Mouse (Mus musculus): ENCODE measurements around the gene Kcnh1. TPM values are rescaled to one million over a fixed set of nuclear protein-coding genes. Genes with fewer than 3 reads are reported as not detected.

The Kcnh1 gene
- total RNA-seq, 2 experiments from 2014 or later: 75.4 to 77.0 TPM

GRCm38 (mm10) chr1:192444658-192445447, 254.3 kb downstream of the Kcnh1 start:
- intact Hi-C loops (cut with DNase I): loop anchor here (5.0 kb wide), 1 partner anchor 253 kb away; the partner anchor contains the start of gene Kcnh1
- peak; percentile 66 to 73 for DNase-seq (ENCODE audit: low spot score in 2 of 2)

GRCm38 (mm10) chr1:192446158-192446557, 255.6 kb downstream of the Kcnh1 start:
- intact Hi-C loops (cut with DNase I): no loop called here
- no peak for DNase-seq (ENCODE audit: low spot score in 2 of 2)

- DNase-seq (ENCODE audit: low spot score in 2 of 2): no peak
- intact Hi-C loops (cut with DNase I): no loop called here
These were observed 257.1 kb downstream of the Kcnh1 start for GRCm38 (mm10) chr1:192447666-192448065.

- no peak for DNase-seq (ENCODE audit: low spot score in 2 of 2)
- intact Hi-C loops (cut with DNase I): no loop called here
These were observed 257.9 kb downstream of the Kcnh1 start for GRCm38 (mm10) chr1:192448512-192448911.

- intact Hi-C loops (cut with DNase I): no loop called here
- DNase-seq (ENCODE audit: low spot score in 2 of 2): no peak
These were observed 259.2 kb downstream of the Kcnh1 start for GRCm38 (mm10) chr1:192449572-192450351.

- DNase-seq (ENCODE audit: low spot score in 2 of 2): no peak
- intact Hi-C loops (cut with DNase I): no loop called here
These were observed 259.9 kb downstream of the Kcnh1 start for GRCm38 (mm10) chr1:192450425-192450824.

GRCm38 (mm10) chr1:192451722-192452121, 261.1 kb downstream of the Kcnh1 start:
- peak in 1 of 2 experiments; percentile 26 for DNase-seq (ENCODE audit: low spot score in 2 of 2)
- intact Hi-C loops (cut with DNase I): no loop called here

GRCm38 (mm10) chr1:192454501-192454900, 263.9 kb downstream of the Kcnh1 start:
- no peak for DNase-seq (ENCODE audit: low spot score in 2 of 2)
- intact Hi-C loops (cut with DNase I): no loop called here

- DNase-seq (ENCODE audit: low spot score in 2 of 2): no peak
- intact Hi-C loops (cut with DNase I): no loop called here
These were observed 264.4 kb downstream of the Kcnh1 start for GRCm38 (mm10) chr1:192454981-192455380.

GRCm38 (mm10) chr1:192457037-192457436, 266.5 kb downstream of the Kcnh1 start:
- DNase-seq (ENCODE audit: low spot score in 2 of 2): no peak
- intact Hi-C loops (cut with DNase I): no loop called here

GRCm38 (mm10) chr1:192457526-192458206, 267.1 kb downstream of the Kcnh1 start:
- no peak for DNase-seq (ENCODE audit: low spot score in 2 of 2)

GRCm38 (mm10) chr1:192463732-192464131, 273.2 kb downstream of the Kcnh1 start:
- intact Hi-C loops (cut with DNase I): no loop called here
- DNase-seq (ENCODE audit: low spot score in 2 of 2): no peak

More at GRCm38 (mm10) chr1:192457526-192458206, 267.1 kb downstream of the Kcnh1 start:
- intact Hi-C loops (cut with DNase I): no loop called here

GRCm38 (mm10) chr1:192472366-192472765, 281.8 kb downstream of the Kcnh1 start:
- no peak for DNase-seq (ENCODE audit: low spot score in 2 of 2)
- intact Hi-C loops (cut with DNase I): no loop called here

- intact Hi-C loops (cut with DNase I): no loop called here
- no peak for DNase-seq (ENCODE audit: low spot score in 2 of 2)
These were observed 282.6 kb downstream of the Kcnh1 start for GRCm38 (mm10) chr1:192473134-192473533.

GRCm38 (mm10) chr1:192476704-192477103, 286.1 kb downstream of the Kcnh1 start:
- no peak for DNase-seq (ENCODE audit: low spot score in 2 of 2)
- intact Hi-C loops (cut with DNase I): no loop called here

GRCm38 (mm10) chr1:192477556-192477955, 287.0 kb downstream of the Kcnh1 start:
- intact Hi-C loops (cut with DNase I): no loop called here
- DNase-seq (ENCODE audit: low spot score in 2 of 2): no peak

GRCm38 (mm10) chr1:192478176-192478575, 287.6 kb downstream of the Kcnh1 start:
- DNase-seq (ENCODE audit: low spot score in 2 of 2): no peak
- intact Hi-C loops (cut with DNase I): no loop called here

- intact Hi-C loops (cut with DNase I): no loop called here
- DNase-seq (ENCODE audit: low spot score in 2 of 2): peak; percentile 43 to 45
These were observed 289.7 kb downstream of the Kcnh1 start for GRCm38 (mm10) chr1:192480072-192480784.

GRCm38 (mm10) chr1:192481446-192481845, 290.9 kb downstream of the Kcnh1 start:
- DNase-seq (ENCODE audit: low spot score in 2 of 2): no peak
- intact Hi-C loops (cut with DNase I): no loop called here

- intact Hi-C loops (cut with DNase I): no loop called here
These were observed 294.5 kb downstream of the Kcnh1 start for GRCm38 (mm10) chr1:192485030-192485429.

More at GRCm38 (mm10) chr1:192485030-192485429, 294.5 kb downstream of the Kcnh1 start:
- DNase-seq (ENCODE audit: low spot score in 2 of 2): no peak
